Comparison of ENCODE assay signal across 24 mouse cellular contexts in the genomic region with DNA sequence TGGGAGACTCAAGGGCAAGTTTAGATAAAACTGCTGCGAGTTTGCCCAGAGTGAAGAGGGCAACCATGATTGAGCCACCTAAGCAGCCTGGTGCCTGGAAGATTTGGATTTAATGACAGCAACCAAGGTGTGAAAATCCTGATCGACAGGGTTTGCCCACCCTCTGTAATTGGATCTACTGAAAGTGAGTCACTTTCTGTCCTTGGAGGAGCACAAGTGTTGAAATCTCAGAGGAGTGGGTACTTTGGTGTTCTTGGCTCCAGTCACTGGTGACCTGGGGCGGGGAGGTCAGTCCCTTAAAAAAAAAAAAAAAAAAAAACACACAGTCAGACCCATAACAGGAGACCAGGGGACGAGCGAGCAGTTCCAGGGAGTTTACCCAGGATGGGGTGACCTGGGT.
A peak's percentile ranks its signal among the peaks of the same experiment; 100 is the strongest.
DNase-seq lines count a peak whose midpoint lies in the region; ATAC-seq and TF ChIP-seq lines count a peak whose summit lies in the region.
"Had no signal": no experiment of that assay in that cellular context is flagged by ENCODE, and none has a peak within 500 bp of the region (broad histone marks: within the 10 kb centered on the region; RNA-seq: fewer than 3 reads in every experiment).

No protein-coding gene starts in this region.

- TF ChIP-seq POLR2A in lung, adult 2 months (IDR thresholded peaks at IDR 0.05; ENCODE audit: borderline replicate concordance, extremely low read depth, low read depth, low read length) = no peak

- no peaks in the 10 kb centered on the region for H3K9me3 ChIP-seq in lung, postnatal 0 days (ENCODE audit: low read length)
- no peaks in the 10 kb centered on the region; the same call in 1 of the 2 replicates for H3K9me3 ChIP-seq in stomach, postnatal 0 days (ENCODE audit: control insufficient read depth, low read length)
- no peaks in the 10 kb centered on the region for H3K9me3 ChIP-seq in liver, postnatal 0 days (ENCODE audit: low read length)
- H3K9me3 ChIP-seq: embryonic facial prominence, embryonic 15.5 days; forebrain, embryonic 15.5 days; hindbrain, embryonic 12.5 days had no signal

- H3K4me3 ChIP-seq in lung, postnatal 0 days (ENCODE audit: low read depth, low read length) = no peak overlapping the region
- H3K4me3 ChIP-seq in lung, adult 2 months (replicated peaks; ENCODE audit: extremely low read depth, low read depth, low read length) = no peak overlapping the region
- no peak overlapping the region for H3K4me3 ChIP-seq in stomach, postnatal 0 days (ENCODE audit: low read depth, low read length)
- no peak overlapping the region for H3K4me3 ChIP-seq in liver, postnatal 0 days (ENCODE audit: low read depth, low read length)
- H3K4me3 ChIP-seq: embryonic facial prominence, embryonic 15.5 days; erythroblast, embryonic 14.5 days; forebrain, embryonic 15.5 days; heart, embryonic 13.5 days; hindbrain, embryonic 12.5 days had no signal

- TF ChIP-seq EP300 in lung, postnatal 0 days (IDR thresholded peaks at IDR 0.05) = no peak
- no peak for TF ChIP-seq EP300 in stomach, postnatal 0 days (optimal IDR thresholded peaks at IDR 0.05)
- no peak for TF ChIP-seq EP300 in liver, postnatal 0 days (IDR thresholded peaks at IDR 0.05; ENCODE audit: low read depth)

- no peaks in the 10 kb centered on the region for H3K27me3 ChIP-seq in lung, postnatal 0 days (replicated peaks; ENCODE audit: insufficient read depth, low read length)
- H3K27me3 ChIP-seq in stomach, postnatal 0 days (ENCODE audit: control insufficient read depth, insufficient read depth, low read length) = no peaks in the 10 kb centered on the region
- no peaks in the 10 kb centered on the region for H3K27me3 ChIP-seq in liver, postnatal 0 days (ENCODE audit: insufficient read depth, low read length)
- H3K27me3 ChIP-seq: embryonic facial prominence, embryonic 15.5 days; forebrain, embryonic 15.5 days; heart, embryonic 13.5 days; hindbrain, embryonic 12.5 days had no signal

- 28% methylated on average over 5 of the region's 5 CpGs for WGBS in lung, postnatal 0 days
- WGBS in lung, adult 2 months = 31% methylated on average over 5 of the region's 5 CpGs
- WGBS in stomach, postnatal 0 days = 59% methylated on average over 5 of the region's 5 CpGs
- 64% methylated on average over 5 of the region's 5 CpGs for WGBS in liver, postnatal 0 days (ENCODE audit: insufficient replicate concordance)

- no peak overlapping the region for H3K27ac ChIP-seq in lung, postnatal 0 days (ENCODE audit: low read length)
- H3K27ac ChIP-seq in stomach, postnatal 0 days (replicated peaks) = no peak overlapping the region
- no peak overlapping the region for H3K27ac ChIP-seq in liver, postnatal 0 days (ENCODE audit: low read depth)
- H3K27ac ChIP-seq: embryonic facial prominence, embryonic 15.5 days; forebrain, embryonic 15.5 days; hindbrain, embryonic 12.5 days had no signal

- no peak overlapping the region for H3K9ac ChIP-seq in lung, postnatal 0 days (replicated peaks; ENCODE audit: low read depth)
- H3K9ac ChIP-seq in stomach, postnatal 0 days (ENCODE audit: low read length) = no peak overlapping the region
- no peak overlapping the region for H3K9ac ChIP-seq in liver, postnatal 0 days (replicated peaks)
- H3K9ac ChIP-seq: embryonic facial prominence, embryonic 15.5 days; forebrain, embryonic 15.5 days; heart, embryonic 13.5 days; hindbrain, embryonic 12.5 days had no signal

- peak; percentile 59 for DNase-seq in gastrocnemius, adult 18-20 months (ENCODE audit: low spot score)
- no peak for DNase-seq in gastrocnemius, postnatal 10 days
- peak; percentile 19 for DNase-seq in lung, postnatal 0 days (ENCODE audit: low spot score)
- no peak for DNase-seq in lung, adult 2 months
- DNase-seq in lung, postnatal 36 days = peak; percentile 59
- no peak for DNase-seq in stomach, postnatal 0 days (ENCODE audit: low spot score)
- DNase-seq in liver, postnatal 0 days = no peak
- DNase-seq: adrenal gland, postnatal 10 days; B cell, adult 2 months; cerebellum, adult 11 months; cerebellum, adult 8-10 months; cerebellum, postnatal 14 days; embryo, embryonic 11 days; heart, postnatal 10 days; heart, postnatal 4 days had no signal

- no peaks in the 10 kb centered on the region for H3K36me3 ChIP-seq in lung, postnatal 0 days (ENCODE audit: insufficient read depth, low read length)
- H3K36me3 ChIP-seq in stomach, postnatal 0 days (ENCODE audit: control insufficient read depth, insufficient read depth, low read length) = no peaks in the 10 kb centered on the region; the same call in 1 of the 2 replicates
- no peaks in the 10 kb centered on the region for H3K36me3 ChIP-seq in liver, postnatal 0 days (replicated peaks; ENCODE audit: insufficient read depth, low read length)
- H3K36me3 ChIP-seq: embryonic facial prominence, embryonic 15.5 days; G1E had no signal

- no peak overlapping the region for H3K4me2 ChIP-seq in lung, postnatal 0 days (replicated peaks; ENCODE audit: low read depth, low read length)
- no peak overlapping the region for H3K4me2 ChIP-seq in stomach, postnatal 0 days (replicated peaks; ENCODE audit: low read depth)
- H3K4me2 ChIP-seq in liver, postnatal 0 days (ENCODE audit: low read depth, low read length) = no peak overlapping the region
- H3K4me2 ChIP-seq: embryonic facial prominence, embryonic 15.5 days; forebrain, embryonic 15.5 days; heart, embryonic 13.5 days; hindbrain, embryonic 12.5 days had no signal

- ATAC-seq in lung, postnatal 0 days = peak; percentile 57
- ATAC-seq in stomach, postnatal 0 days (ENCODE audit: low FRiP score, low TSS enrichment) = no peak
- ATAC-seq in liver, postnatal 0 days = no peak
- ATAC-seq: CD4-positive, CD25-positive, alpha-beta regulatory T cell, adult 4 months; forebrain, embryonic 15.5 days; hindbrain, embryonic 16.5 days; inflammation-experienced regulatory T-cells, adult 6 months had no signal

- TF ChIP-seq CTCF in lung, postnatal 0 days (IDR thresholded peaks at IDR 0.05) = no peak
- TF ChIP-seq CTCF in lung, adult 2 months (IDR thresholded peaks at IDR 0.05; ENCODE audit: insufficient read depth, low read length) = no peak
- TF ChIP-seq CTCF in stomach, postnatal 0 days (IDR thresholded peaks at IDR 0.05; ENCODE audit: low read depth) = no peak
- no peak for TF ChIP-seq CTCF in liver, postnatal 0 days (IDR thresholded peaks at IDR 0.05; ENCODE audit: low read depth)

- no peaks in the 10 kb centered on the region for H3K4me1 ChIP-seq in lung, postnatal 0 days (ENCODE audit: insufficient read depth, low read depth, low read length)
- no peaks in the 10 kb centered on the region for H3K4me1 ChIP-seq in lung, adult 2 months (ENCODE audit: control insufficient read depth, insufficient read depth, low read length)
- no peaks in the 10 kb centered on the region for H3K4me1 ChIP-seq in stomach, postnatal 0 days (replicated peaks; ENCODE audit: control insufficient read depth, insufficient read depth)
- H3K4me1 ChIP-seq in liver, postnatal 0 days (ENCODE audit: insufficient read depth) = no peaks in the 10 kb centered on the region
- H3K4me1 ChIP-seq: embryonic facial prominence, embryonic 15.5 days; hindbrain, embryonic 12.5 days had no signal

Comparison
In these comparisons a context has a peak if more than half of its experiments do, and no peak if none do; other contexts are left out.
1. DNase-seq: peak in gastrocnemius, adult 18-20 months (single experiment), lung, postnatal 0 days (single experiment) and lung, postnatal 36 days (single experiment); none in gastrocnemius, postnatal 10 days (single experiment), lung, adult 2 months (single experiment), stomach, postnatal 0 days (single experiment) and liver, postnatal 0 days (single experiment).